Mouse (Mus musculus) testis, adult 2 months (tissue): ENCODE data around the gene Tns4.

Experiments
- CTCF ChIP-seq: fragments of 200-500 bp; IDR thresholded peaks from 2 replicates; pipeline ENCODE4 v1.5.1; 2012; ENCODE audit warnings: low read depth, mild to moderate bottlenecking, inconsistent platforms, low read length, moderate library complexity; ENCODE audit not compliant: control insufficient read depth, insufficient read depth, insufficient replicate concordance
- POLR2A ChIP-seq: fragments of 200-500 bp; IDR thresholded peaks from 2 replicates; pipeline ENCODE4 v1.6.1; 2012; ENCODE audit warnings: low read depth, mild to moderate bottlenecking, inconsistent platforms, low read length, moderate library complexity; ENCODE audit not compliant: control insufficient read depth

- no peak for TF ChIP-seq CTCF
- TF ChIP-seq POLR2A: no peak
These were observed 47.3 kb upstream of the Tns4 start for GRCm38 (mm10) chr11:99136361-99136760.
